Mouse (Mus musculus) cerebellum, adult 2 months (tissue): ENCODE measurements at regions not wholly inside any gene's neighbourhood (a gene's known extent, or its start where the extent isn't known, plus 50 kb on each side); places are given as distances from the start of the nearest gene placed in this dataset.

Source experiments
- CTCF ChIP-seq: fragments of 200-500 bp; IDR thresholded peaks from 2 replicates; pipeline ENCODE4 v1.5.1; 2011; ENCODE audit warnings: low read depth, mild to moderate bottlenecking, control low read depth, low read length, moderate library complexity, borderline replicate concordance; ENCODE audit not compliant: insufficient read depth
- POLR2A ChIP-seq: fragments of 200-500 bp; IDR thresholded peaks from 2 replicates; pipeline ENCODE4 v1.6.1; 2011; ENCODE audit warnings: low read length, control low read depth, borderline replicate concordance; ENCODE audit not compliant: insufficient read depth

GRCm38 (mm10) chr5:68986164-68986563 is 355.3 kb downstream of the Kctd8 start:
- no peak for TF ChIP-seq POLR2A
- no peak for TF ChIP-seq CTCF
